In the genomic region with DNA sequence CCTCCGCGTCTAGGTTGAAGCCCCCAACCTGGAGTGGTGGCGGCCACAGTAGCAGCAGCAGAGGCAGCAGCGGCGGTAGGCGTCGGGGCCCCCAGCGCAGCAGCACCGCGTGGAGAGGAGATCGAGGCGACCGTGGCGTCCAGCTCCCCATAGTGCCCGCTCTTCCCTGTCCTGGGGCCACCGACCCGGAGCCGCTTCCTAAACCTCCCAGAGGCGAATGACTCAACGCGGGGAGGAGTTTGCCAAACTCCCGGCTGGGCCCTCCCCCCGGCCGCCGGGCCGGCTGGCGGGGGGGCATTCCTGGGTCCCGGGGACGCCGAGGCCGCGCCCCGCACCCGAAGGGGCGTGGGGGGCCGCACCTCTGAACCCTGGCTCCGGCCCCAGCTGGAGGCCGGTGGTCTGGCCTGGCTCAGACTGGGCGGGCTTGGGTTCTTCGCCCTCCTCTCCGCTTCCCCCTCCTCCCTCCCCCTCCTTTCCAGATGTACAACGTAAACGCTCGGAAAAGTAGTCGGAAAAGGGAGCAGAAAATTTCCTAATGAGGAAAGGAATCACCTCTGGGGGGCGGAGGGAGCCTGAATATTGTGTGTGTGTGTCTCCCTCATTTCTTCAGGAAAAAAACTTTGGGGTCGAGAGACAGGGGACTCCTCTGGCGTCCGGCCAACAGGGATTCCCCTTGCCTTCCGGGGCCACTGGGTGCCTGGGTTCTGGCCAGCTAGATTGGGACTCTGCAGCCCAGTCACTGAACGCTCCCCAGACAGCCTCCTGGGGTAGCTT, we compare ENCODE assay signal across 7 mouse cellular contexts. TPM values are rescaled to one million over a fixed set of nuclear protein-coding genes. Genes with fewer than 3 reads are reported as not detected.
A peak's percentile ranks its signal among the peaks of the same experiment; 100 is the strongest.
DNase-seq lines count a peak whose midpoint lies in the region; ATAC-seq and TF ChIP-seq lines count a peak whose summit lies in the region.

A gene (minus strand): TSS at position 388 of the 774 bp plus-strand sequence.

- no peak for TF ChIP-seq RAD21 in MEL (IDR thresholded peaks at IDR 0.05; ENCODE audit: low read depth, low read length)

- peak; percentile 35 to 50; a peak in 1 of 4 replicates for TF ChIP-seq POLR2A in MEL (IDR thresholded peaks at IDR 0.05; ENCODE audit: control insufficient read depth in 1 of 2, insufficient read depth in 1 of 2, low read depth in 1 of 2, low read length in 2 of 2, poor library complexity in 1 of 2)

- H3K36me3 ChIP-seq in MEL (ENCODE audit: control insufficient read depth in 1 of 2, insufficient read depth in 2 of 2, low read length in 2 of 2), result peaks cover 0 to 32% of the 10 kb centered on the region in 2 experiments; a peak in 2 of 4 replicates
- H3K36me3 ChIP-seq in liver, embryonic 15.5 days (replicated peaks), result no peaks in the 10 kb centered on the region

- peak within 1 kb of the TSS; percentile 92 to 95 for H3K4me3 ChIP-seq in MEL (ENCODE audit: control insufficient read depth in 1 of 2, insufficient read depth in 1 of 2, low read depth in 2 of 2, low read length in 2 of 2)
- H3K4me3 ChIP-seq in liver, embryonic 15.5 days (replicated peaks), result peak within 1 kb of the TSS; percentile 71

- H3K4me1 ChIP-seq in MEL (ENCODE audit: control insufficient read depth in 1 of 2, insufficient read depth in 2 of 2, low read length in 2 of 2), result peaks cover 22 to 41% of the 10 kb centered on the region in 2 experiments
- peaks cover 49% of the 10 kb centered on the region for H3K4me1 ChIP-seq in liver, embryonic 15.5 days (replicated peaks)

- no peak for TF ChIP-seq EP300 in MEL (IDR thresholded peaks at IDR 0.05; ENCODE audit: low read depth in 1 of 2, low read length in 2 of 2)

- peak; percentile 49 for DNase-seq in MEL (ENCODE audit: low read depth, low spot score)
- DNase-seq in adrenal gland, postnatal 36 days, result peak; percentile 93
- peak; percentile 84 for DNase-seq in gastrocnemius, postnatal 25 days
- DNase-seq in induced T-regulatory cell, adult 2 months (ENCODE audit: low read depth), result peak; percentile 35
- DNase-seq in neural tube, embryonic 10.5 days (ENCODE audit: extremely low spot score, low spot score), result peak; percentile 73
- DNase-seq in urinary bladder, postnatal 14 days (ENCODE audit: low spot score), result peak; percentile 84

- H3K27me3 ChIP-seq in MEL (ENCODE audit: control insufficient read depth in 1 of 2, insufficient read depth in 2 of 2, low read length in 2 of 2), result no peaks in the 10 kb centered on the region
- H3K27me3 ChIP-seq in liver, embryonic 15.5 days, result peaks cover 25% of the 10 kb centered on the region

- ATAC-seq in liver, embryonic 15.5 days (ENCODE audit: insufficient read depth), result peak; percentile 46

- no peaks in the 10 kb centered on the region for H3K9me3 ChIP-seq in MEL (replicated peaks; ENCODE audit: insufficient read depth, low read length)
- H3K9me3 ChIP-seq in liver, embryonic 15.5 days (replicated peaks), result no peaks in the 10 kb centered on the region

- H3K9ac ChIP-seq in MEL (ENCODE audit: control insufficient read depth, low read depth, low read length, poor library complexity, severe bottlenecking), result peak within 1 kb of the TSS; percentile 93
- peak within 1 kb of the TSS; percentile 75 for H3K9ac ChIP-seq in liver, embryonic 15.5 days

- peaks cover 31% of the 10 kb centered on the region for H3K79me2 ChIP-seq in MEL (ENCODE audit: control insufficient read depth, insufficient read depth, low read length, poor library complexity)

- H3K4me2 ChIP-seq in liver, embryonic 15.5 days, result peak within 1 kb of the TSS; percentile 90

- peak within 1 kb of the TSS; percentile 95 for H3K27ac ChIP-seq in MEL (ENCODE audit: control insufficient read depth, low read depth, low read length)
- peak within 1 kb of the TSS; percentile 83 for H3K27ac ChIP-seq in liver, embryonic 15.5 days (replicated peaks)

- WGBS in liver, embryonic 15.5 days (ENCODE audit: insufficient replicate concordance), result 1% methylated on average over 51 of the region's 51 CpGs

- TF ChIP-seq CTCF in MEL (IDR thresholded peaks at IDR 0.05 in 2 of 3, conservative IDR thresholded peaks at IDR 0.05 in 1 of 3; ENCODE audit: control insufficient read depth in 1 of 3, insufficient read depth in 1 of 3, low read depth in 2 of 3, low read length in 3 of 3, poor library complexity in 1 of 3, severe bottlenecking in 1 of 3), result no peak

TF ChIP-seq in MEL, 35 proteins besides CTCF, POLR2A, EP300 and RAD21:
- peak; percentile 14; the same call in 1 of the 2 replicates for TF ChIP-seq SIN3A (IDR thresholded peaks at IDR 0.05; ENCODE audit: low read length)
- TF ChIP-seq BHLHE40 (IDR thresholded peaks at IDR 0.05; ENCODE audit: borderline replicate concordance, low read depth, low read length), result no peak
- TF ChIP-seq TCF12 (IDR thresholded peaks at IDR 0.05; ENCODE audit: low read depth, low read length), result no peak
- TF ChIP-seq ZNF384 (IDR thresholded peaks at IDR 0.05; ENCODE audit: low read depth, low read length), result no peak
- peak; percentile 43; the same call in 1 of the 2 replicates for TF ChIP-seq NELFE (IDR thresholded peaks at IDR 0.05; ENCODE audit: low read depth, low read length)
- TF ChIP-seq MYC (IDR thresholded peaks at IDR 0.05; ENCODE audit: low read depth, low read length), result no peak
- peak; percentile 53; the same call in 1 of the 2 replicates for TF ChIP-seq MAZ (IDR thresholded peaks at IDR 0.05; ENCODE audit: low read depth, low read length)
- no peak for TF ChIP-seq E2F4 (IDR thresholded peaks at IDR 0.05; ENCODE audit: borderline replicate concordance, low read depth, low read length)
- TF ChIP-seq USF1 (IDR thresholded peaks at IDR 0.05; ENCODE audit: low read depth, low read length), result no peak
TF ChIP-seq in MEL: peak in this region for 3.

RNA-seq across cellular contexts. Expression of the gene that starts here (rescaled TPM):
- total RNA-seq in MEL (2012; rRNA removed), result 6.0 and 6.7 TPM in 2 replicates
- polyA plus RNA-seq in MEL (2012; ENCODE audit: insufficient read depth in 1 of 2, insufficient read length in 2 of 2, low read depth in 1 of 2, low replicate concordance in 2 of 2, missing spikeins in 1 of 2), result 10 to 100 TPM in 1 of 2 experiments, not detected in 1; 17.4 TPM
- total RNA-seq in adrenal gland, postnatal 36 days (2021), result 10 to 100 TPM; 37.0 to 37.4 TPM
- 10 to 100 TPM in 1 of 2 experiments, 1 to 10 TPM in 1; 9.5 to 15.2 TPM for total RNA-seq in gastrocnemius, postnatal 25 days (2021)
- 15.9 and 19.1 TPM in 2 replicates for polyA plus RNA-seq in liver, embryonic 15.5 days (2015; fragmentation: Nextera tagmentation; extraction: Ambion mirVana)

Comparison
In these comparisons a context has a peak if more than half of its experiments do, and no peak if none do; other contexts are left out.
1. Peak in every context shown above with its lines: DNase-seq, ATAC-seq, H3K4me3 ChIP-seq and H3K27ac ChIP-seq.
2. DNase-seq: peak in every context shown above with its lines; median percentile 93 in adrenal gland, postnatal 36 days; 84 in gastrocnemius, postnatal 25 days; 84 in urinary bladder, postnatal 14 days; 73 in neural tube, embryonic 10.5 days; 49 in MEL; 35 in induced T-regulatory cell, adult 2 months.